Mouse (Mus musculus): ENCODE results near the gene Hist1h2bj. TPM values are rescaled to one million over a fixed set of nuclear protein-coding genes. Genes with fewer than 3 reads are reported as not detected.
"Not testable (repeated sequence)": the region's sequence is repeated elsewhere in the genome, so short reads cannot be mapped to it uniquely, and the experiment has no call there.

Gene Hist1h2bj
- total RNA-seq, 2 experiments from 2014 or later: 116 to 123 TPM

DNA sequence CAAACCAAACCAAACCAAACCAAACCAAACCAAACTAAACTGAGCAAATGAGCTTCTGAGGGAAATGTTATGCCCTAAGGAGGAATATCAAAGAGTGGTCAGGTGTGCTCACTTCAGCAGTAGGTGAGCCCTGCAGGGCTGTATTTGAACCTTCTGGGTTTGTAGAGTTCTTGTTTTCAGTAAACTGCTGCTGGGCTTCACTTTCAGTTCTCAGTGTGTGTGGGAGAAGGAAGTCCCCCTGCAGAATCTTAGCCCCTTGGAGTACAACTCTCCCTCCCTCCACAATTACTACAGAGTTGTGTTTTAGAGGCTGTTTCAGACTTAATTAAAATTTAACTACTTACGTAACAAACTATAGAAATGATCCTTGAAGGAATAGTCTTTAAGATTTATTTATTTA is 10.7 kb downstream of the Hist1h2bj start:
- no peak for DNase-seq
- intact Hi-C loops (cut with DNase I): loop anchor here (5.0 kb wide), 2 partner anchors 1644 to 1709 kb away; partner anchors contain the start of genes Hist1h1a, Hist1h1t, Hist1h3a and Hist1h4a

DNA sequence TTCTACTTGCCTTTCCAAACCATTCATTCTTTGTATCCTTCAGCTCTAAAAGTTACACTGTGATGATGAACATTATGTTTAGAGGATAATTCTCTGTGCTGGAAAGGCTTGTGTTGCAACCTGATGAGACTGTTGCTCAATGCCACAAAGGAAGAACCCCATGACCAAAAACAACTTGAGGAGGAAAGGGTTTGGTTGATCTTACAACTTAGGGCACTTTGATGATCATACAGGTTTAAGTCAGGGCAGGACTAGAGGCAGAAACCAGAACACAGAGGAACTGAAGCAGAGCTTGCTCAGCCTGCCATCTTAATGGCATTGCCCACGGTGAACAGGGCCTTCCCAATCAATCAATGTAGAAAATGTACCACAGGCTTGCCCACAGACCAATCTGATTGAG is 18.4 kb downstream of the Hist1h2bj start:
- no peak for DNase-seq

DNA sequence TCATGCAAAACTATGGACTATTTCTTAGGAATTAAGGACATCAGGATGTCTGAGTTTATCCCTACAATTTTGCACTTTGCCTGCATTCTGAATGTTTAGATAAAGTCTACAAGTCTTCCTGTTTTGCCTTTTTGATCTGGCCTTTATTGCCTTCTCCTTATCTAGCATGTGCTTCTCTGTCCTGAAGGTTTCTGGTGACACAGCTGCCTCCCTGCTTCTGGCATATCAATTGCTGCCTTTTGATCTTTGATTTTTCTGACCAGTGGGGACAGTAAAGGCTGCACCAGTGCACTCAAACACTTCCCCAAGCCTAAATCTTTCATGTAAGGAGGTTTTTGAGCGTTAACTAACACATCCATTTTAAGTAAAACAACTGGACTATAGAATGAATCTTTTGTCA is 20.5 kb downstream of the Hist1h2bj start:
- no peak for DNase-seq

More for the DNA sequence above, 18.4 kb downstream of the Hist1h2bj start:
- intact Hi-C loops (cut with DNase I): no loop called here

DNA sequence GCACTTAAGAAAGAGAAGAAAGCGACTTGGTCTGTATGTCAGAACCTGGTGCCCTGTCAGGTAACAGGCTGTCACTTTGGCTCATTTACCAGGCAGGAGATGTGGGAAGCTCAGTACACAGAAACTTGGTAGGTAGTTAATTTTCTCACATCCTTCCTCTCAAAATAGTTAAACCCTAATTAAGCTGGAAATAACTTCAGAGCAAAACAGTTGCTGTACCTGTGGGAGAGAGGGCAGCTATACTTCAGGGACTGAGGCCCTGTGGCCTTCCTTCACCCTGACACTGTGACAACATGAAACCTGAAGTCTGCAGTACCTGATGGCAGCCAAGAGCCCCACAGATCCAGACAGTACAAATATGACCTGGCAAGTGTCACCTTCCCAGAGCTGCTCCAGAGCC is 41.1 kb downstream of the Hist1h2bj start, which contains the start of gene Vmn1r188:
Gene Vmn1r188, plus strand, starts transcription at position 301 of the 400 bp plus-strand sequence.
- intact Hi-C loops (cut with DNase I); DNase-seq: not testable (repeated sequence)

More for the DNA sequence above, 20.5 kb downstream of the Hist1h2bj start:
- intact Hi-C loops (cut with DNase I): no loop called here

Small RNA genes within 50 kb of the gene (microRNA-seq; reads per million reads assigned to microRNA genes)
- gene Gm26300: 0 reads per million in 2 experiments
- gene Gm44390: 0 to 0.35 reads per million in 2 experiments
- 0 reads per million in 2 experiments for gene Gm44486

Other genes with a start within 250 kb of the Hist1h2bj start
- 100 to 1,000 TPM; 177 to 197 TPM for gene Hist1h2bq, start 233.0 kb upstream of the Hist1h2bj start, total RNA-seq (2021)
- gene Hist1h2ao, start 232.7 kb upstream of the Hist1h2bj start, total RNA-seq (2021): not detected
- 100 to 1,000 TPM; 322 to 356 TPM for gene Hist1h4m, start 231.5 kb upstream of the Hist1h2bj start, total RNA-seq (2021)
- 10 to 100 TPM; 39.5 to 61.3 TPM for gene Hist1h4n, start 211.0 kb upstream of the Hist1h2bj start, total RNA-seq (2021)
- 100 to 1,000 TPM; 265 to 322 TPM for gene Hist1h2ap, start 209.7 kb upstream of the Hist1h2bj start, total RNA-seq (2021)
- 100 to 1,000 TPM; 181 to 198 TPM for gene Hist1h2br, start 209.5 kb upstream of the Hist1h2bj start, total RNA-seq (2021)
- 1 to 10 TPM; 1.4 to 1.9 TPM for gene Zfp184, start 98.1 kb upstream of the Hist1h2bj start, total RNA-seq (2021)
- gene Pom121l2, start 62.0 kb upstream of the Hist1h2bj start, total RNA-seq (2021): not detected
- gene Prss16, start 33.5 kb upstream of the Hist1h2bj start, total RNA-seq (2021): not detected
- gene Hist1h2ah, start 7.6 kb upstream of the Hist1h2bj start, total RNA-seq (2021): 100 to 1,000 TPM; 181 to 187 TPM
- 100 to 1,000 TPM; 213 to 221 TPM for gene Hist1h2bk, start 7.3 kb upstream of the Hist1h2bj start, total RNA-seq (2021)
- gene Hist1h4i, start 1.9 kb upstream of the Hist1h2bj start, total RNA-seq (2021): 10 to 100 TPM; 70.8 to 71.4 TPM
- gene Hist1h2ag, start 270 bp upstream of the Hist1h2bj start, total RNA-seq (2021): 100 to 1,000 TPM; 142 to 176 TPM
- not detected for gene Vmn1r188, start 41.2 kb downstream of the Hist1h2bj start, total RNA-seq (2021)
- gene Vmn1r189, start 62.6 kb downstream of the Hist1h2bj start, total RNA-seq (2021): not detected
- gene Vmn1r191, start 140.8 kb downstream of the Hist1h2bj start, total RNA-seq (2021): not detected
- not detected for gene Vmn1r192, start 147.9 kb downstream of the Hist1h2bj start, total RNA-seq (2021)
- gene Vmn1r193, start 179.9 kb downstream of the Hist1h2bj start, total RNA-seq (2021): not detected
- not detected for gene Vmn1r194, start 201.0 kb downstream of the Hist1h2bj start, total RNA-seq (2021)
- not detected for gene Vmn1r195, start 227.3 kb downstream of the Hist1h2bj start, total RNA-seq (2021)
- not detected for gene Vmn1r196, start 246.7 kb downstream of the Hist1h2bj start, total RNA-seq (2021)